Mouse (Mus musculus): ENCODE data around the gene Gm10260.

DNA sequence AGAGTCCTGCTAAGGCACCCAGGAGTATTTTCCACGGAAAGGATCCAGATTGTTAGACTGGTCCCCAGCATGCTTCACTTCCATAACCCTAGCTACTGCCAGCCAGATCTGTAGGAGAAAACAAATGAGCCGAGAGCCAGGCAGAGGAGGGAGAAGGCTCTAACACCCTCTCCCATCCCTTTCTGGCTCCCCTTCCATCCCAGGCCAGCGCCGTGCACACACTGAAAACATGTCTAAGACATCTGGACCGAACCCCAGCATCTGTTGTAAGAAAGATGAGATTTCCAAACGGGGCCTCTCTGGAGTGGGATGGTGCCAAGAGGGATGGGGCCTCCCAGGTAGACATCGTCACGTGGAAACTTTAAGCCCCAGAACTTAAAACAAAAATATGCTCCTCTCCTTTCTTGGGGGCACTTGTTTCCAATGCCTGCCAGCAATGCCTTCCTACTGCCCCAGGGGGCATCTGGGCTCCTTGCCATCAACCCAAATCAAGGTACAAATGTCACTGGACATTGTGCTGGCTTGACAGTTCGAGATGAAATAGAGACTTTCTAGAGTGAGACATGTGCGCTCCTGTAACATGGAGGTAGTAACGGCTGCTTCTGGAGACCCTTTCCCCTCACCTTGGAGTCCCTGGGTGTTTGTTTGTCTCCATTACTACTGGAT, 35.1 kb downstream of the Gm10260 start:
- TF ChIP-seq TAL1 (IDR thresholded peaks at IDR 0.05; ENCODE audit: low read length) (no peak), GATA1 (IDR thresholded peaks at IDR 0.05; ENCODE audit: low read length) (no peak)
